Mouse (Mus musculus) lung, embryonic 14.5 days (tissue): Measurements from ENCODE around the gene Cyp2ab1. TPM values are rescaled to one million over a fixed set of nuclear protein-coding genes. Genes with fewer than 3 reads are reported as not detected.

Source experiments
- ATAC-seq: fragments of 200-750 bp; cut with Nextera tagmentation; 2 replicates; pipeline ENCODE4 v1.8.0; 2017; ENCODE audit warnings: mild to moderate bottlenecking, moderate TSS enrichment, moderate library complexity; ENCODE audit not compliant: insufficient read depth
- DNase-seq: peaks from one replicate; pipeline ENCODE4 v3.0.0-alpha.2; 2015
- H3K27ac ChIP-seq: fragments of 300-500 bp; sonication (generic); 2 replicates; pipeline ENCODE4 v1.5.1; 2014; ENCODE audit warnings: low read depth, mild to moderate bottlenecking, moderate library complexity
- H3K27me3 ChIP-seq: fragments of 300-500 bp; sonication (generic); 2 replicates; pipeline ENCODE4 v1.6.1; 2014; ENCODE audit warnings: low read length, control low read depth; ENCODE audit not compliant: insufficient read depth
- H3K36me3 ChIP-seq: fragments of 300-500 bp; sonication (generic); 2 replicates; pipeline ENCODE4 v1.6.1; 2014; ENCODE audit warnings: control low read depth; ENCODE audit not compliant: insufficient read depth
- H3K4me1 ChIP-seq: fragments of 300-500 bp; sonication (generic); 2 replicates; pipeline ENCODE4 v1.6.1; 2014; ENCODE audit warnings: antibody characterized with exemption, control low read depth; ENCODE audit not compliant: insufficient read depth
- H3K4me2 ChIP-seq: fragments of 300-500 bp; sonication (generic); 2 replicates; pipeline ENCODE4 v1.6.1; 2014; ENCODE audit warnings: mild to moderate bottlenecking
- H3K4me3 ChIP-seq: fragments of 300-500 bp; sonication (generic); 2 replicates; pipeline ENCODE4 v1.5.1; 2014; ENCODE audit warnings: low read depth, low read length
- H3K9ac ChIP-seq: fragments of 300-500 bp; sonication (generic); 2 replicates; pipeline ENCODE4 v1.6.1; 2014
- H3K9me3 ChIP-seq: fragments of 300-500 bp; sonication (generic); 2 replicates; pipeline ENCODE4 v1.6.1; 2016; ENCODE audit warnings: low read depth, low read length, control low read depth
- CTCF ChIP-seq: IDR thresholded peaks from 2 replicates; pipeline ENCODE4 v1.5.1; 2016; ENCODE audit warnings: antibody characterized with exemption, low read depth
- WGBS: fragments of 180-500 bp; shearing (Covaris S2); extraction: QIAGEN DNeasy Blood & Tissue Kit; methylation state at CpG from one replicate; pipeline ENCODE4 v1.1.7; 2014; 5-methylcytosine and 5-hydroxymethylcytosine counted together
- polyA plus RNA-seq: library from polyadenylated mRNA; unstranded; fragments of >200 nt; fragmentation: Nextera tagmentation; extraction: Ambion mirVana; gene quantifications from 2 replicates; pipeline ENCODE4 v1.2.1, GENCODE M21; 2014

The Cyp2ab1 gene
- polyA plus RNA-seq, 1 experiment from 2014 or later = not detected

GRCm38 (mm10) chr16:20354011-20354410 is 28.8 kb upstream of the Cyp2ab1 start:
- Histone ChIP-seq H3K9me3 (no peaks in the 10 kb centered on the region), H3K9ac (no peak overlapping the region), H3K36me3 (peaks cover 42% of the 10 kb centered on the region), H3K27me3 (no peaks in the 10 kb centered on the region), H3K27ac (no peak overlapping the region), H3K4me3 (no peak overlapping the region), H3K4me1 (no peaks in the 10 kb centered on the region), H3K4me2 (no peak overlapping the region)
- ATAC-seq (no peak), DNase-seq (no peak)
- no peak for TF ChIP-seq CTCF
- 94% methylated on average over 1 of the region's 1 CpGs for WGBS

GRCm38 (mm10) chr16:20345464-20345863 is 20.3 kb upstream of the Cyp2ab1 start:
- Histone ChIP-seq H3K4me2 (no peak overlapping the region), H3K27me3 (no peaks in the 10 kb centered on the region), H3K4me3 (no peak overlapping the region), H3K9ac (no peak overlapping the region), H3K36me3 (peaks cover 24% of the 10 kb centered on the region), H3K4me1 (no peaks in the 10 kb centered on the region), H3K9me3 (no peaks in the 10 kb centered on the region), H3K27ac (no peak overlapping the region)
- DNase-seq (no peak), ATAC-seq (no peak)
- no peak for TF ChIP-seq CTCF
- WGBS = 75% methylated on average over 1 of the region's 1 CpGs

GRCm38 (mm10) chr16:20338616-20339015 is 13.4 kb upstream of the Cyp2ab1 start:
- H3K36me3 ChIP-seq = peaks cover 36% of the 10 kb centered on the region
- no peak overlapping the region for H3K4me3 ChIP-seq
- H3K4me1 ChIP-seq = no peaks in the 10 kb centered on the region
- DNase-seq (no peak), ATAC-seq (no peak)
- TF ChIP-seq CTCF = no peak
- H3K27me3 ChIP-seq = no peaks in the 10 kb centered on the region
- 92% methylated on average over 3 of the region's 3 CpGs for WGBS
- no peak overlapping the region for H3K9ac ChIP-seq
- H3K27ac ChIP-seq = no peak overlapping the region
- no peak overlapping the region for H3K4me2 ChIP-seq
- H3K9me3 ChIP-seq = no peaks in the 10 kb centered on the region

GRCm38 (mm10) chr16:20334918-20335317 is 9.7 kb upstream of the Cyp2ab1 start:
- H3K9me3 ChIP-seq = no peaks in the 10 kb centered on the region
- ATAC-seq = no peak

GRCm38 (mm10) chr16:20328306-20328705 is 3.1 kb upstream of the Cyp2ab1 start:
- Histone ChIP-seq H3K36me3 (peaks cover 23% of the 10 kb centered on the region), H3K27ac (no peak overlapping the region), H3K27me3 (no peaks in the 10 kb centered on the region), H3K4me3 (no peak overlapping the region), H3K9ac (no peak overlapping the region), H3K9me3 (no peaks in the 10 kb centered on the region), H3K4me1 (no peaks in the 10 kb centered on the region), H3K4me2 (no peak overlapping the region)
- ATAC-seq (no peak), DNase-seq (no peak)
- no peak for TF ChIP-seq CTCF
- 82% methylated on average over 5 of the region's 5 CpGs for WGBS

More at GRCm38 (mm10) chr16:20334918-20335317, 9.7 kb upstream of the Cyp2ab1 start:
- Histone ChIP-seq H3K9ac (no peak overlapping the region), H3K27ac (no peak overlapping the region), H3K36me3 (peaks cover 47% of the 10 kb centered on the region), H3K4me1 (no peaks in the 10 kb centered on the region), H3K4me3 (no peak overlapping the region), H3K4me2 (no peak overlapping the region), H3K27me3 (no peaks in the 10 kb centered on the region)
- DNase-seq = no peak
- no peak for TF ChIP-seq CTCF
- WGBS = 93% methylated on average over 8 of the region's 8 CpGs

- no peak overlapping the region for H3K4me2 ChIP-seq
- WGBS = 59% methylated on average over 5 of the region's 5 CpGs
- ATAC-seq (no peak), DNase-seq (no peak)
- H3K4me3 ChIP-seq = no peak overlapping the region
- H3K27ac ChIP-seq = no peak overlapping the region
- H3K4me1 ChIP-seq = no peaks in the 10 kb centered on the region
- no peaks in the 10 kb centered on the region for H3K27me3 ChIP-seq
- no peak overlapping the region for H3K9ac ChIP-seq
- TF ChIP-seq CTCF = no peak
- no peaks in the 10 kb centered on the region for H3K9me3 ChIP-seq
- no peaks in the 10 kb centered on the region for H3K36me3 ChIP-seq
Observed at GRCm38 (mm10) chr16:20323907-20324306, 1.3 kb downstream of the Cyp2ab1 start.

GRCm38 (mm10) chr16:20322274-20322673 is 2.9 kb downstream of the Cyp2ab1 start:
- no peak for DNase-seq
- TF ChIP-seq CTCF = peak; percentile 11; the same call in 1 of the 2 replicates
- 69% methylated on average over 4 of the region's 4 CpGs for WGBS
- H3K27me3 ChIP-seq = no peaks in the 10 kb centered on the region
- H3K27ac ChIP-seq = no peak overlapping the region
- no peak overlapping the region for H3K4me3 ChIP-seq
- no peak overlapping the region for H3K4me2 ChIP-seq
- no peak overlapping the region for H3K9ac ChIP-seq
- no peaks in the 10 kb centered on the region for H3K36me3 ChIP-seq
- no peaks in the 10 kb centered on the region for H3K9me3 ChIP-seq
- no peak for ATAC-seq
- no peaks in the 10 kb centered on the region for H3K4me1 ChIP-seq

- no peak for TF ChIP-seq CTCF
- Histone ChIP-seq H3K4me1 (no peaks in the 10 kb centered on the region), H3K9ac (no peak overlapping the region), H3K36me3 (no peaks in the 10 kb centered on the region), H3K27me3 (no peaks in the 10 kb centered on the region), H3K27ac (no peak overlapping the region), H3K4me3 (no peak overlapping the region), H3K9me3 (no peaks in the 10 kb centered on the region), H3K4me2 (no peak overlapping the region)
- WGBS = 75% methylated on average over 6 of the region's 6 CpGs
- ATAC-seq (no peak), DNase-seq (no peak)
Observed at GRCm38 (mm10) chr16:20316770-20317169, 8.4 kb downstream of the Cyp2ab1 start.
